Mouse (Mus musculus): Measurements from ENCODE around the gene Olfr474. TPM values are rescaled to one million over a fixed set of nuclear protein-coding genes. Genes with fewer than 3 reads are reported as not detected.
"Not testable (repeated sequence)": the region's sequence is repeated elsewhere in the genome, so short reads cannot be mapped to it uniquely, and the experiment has no call there.

The Olfr474 gene
- polyA plus RNA-seq (2012; rRNA removed): not detected in 2 replicates

DNA sequence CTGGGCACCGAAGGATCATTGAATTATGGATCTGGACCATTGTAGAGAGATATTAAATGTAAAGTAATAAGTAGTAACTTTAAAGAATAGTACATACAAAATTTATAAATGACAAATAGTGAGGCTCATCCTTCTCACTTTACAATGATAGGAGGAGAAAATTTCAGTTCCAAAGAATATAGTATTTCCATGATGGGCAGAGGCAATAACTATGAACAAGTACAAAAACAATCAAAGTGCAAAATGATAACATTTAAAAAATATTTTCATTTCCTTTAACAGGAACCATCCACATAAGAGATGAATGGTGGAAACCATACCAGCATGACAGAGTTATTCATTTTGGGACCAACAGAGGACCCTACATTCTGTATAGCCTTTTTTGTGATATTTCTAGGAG lies at the start of gene Olfr474:
Gene Olfr474 (plus strand): TSS at position 301 of the 400 bp plus-strand sequence.
- TF ChIP-seq POLR2A (IDR thresholded peaks at IDR 0.05; ENCODE audit: control insufficient read depth, low read depth, low read length) (no peak), CTCF (IDR thresholded peaks at IDR 0.05; ENCODE audit: control insufficient read depth, insufficient read depth, insufficient replicate concordance, low read depth, low read length) (no peak)
- Histone ChIP-seq H3K27ac (ENCODE audit: control insufficient read depth, insufficient read depth, low read depth, low read length) (no peak within 1 kb of the TSS), H3K36me3 (ENCODE audit: control insufficient read depth, insufficient read depth, low read length) (no peaks in the 10 kb centered on the region), H3K4me1 (ENCODE audit: control insufficient read depth, insufficient read depth, low read length) (no peaks in the 10 kb centered on the region), H3K4me3 (ENCODE audit: control insufficient read depth, low read depth, low read length) (no peak within 1 kb of the TSS), H3K27me3 (ENCODE audit: control insufficient read depth, insufficient read depth, low read length) (no peaks in the 10 kb centered on the region)

DNA sequence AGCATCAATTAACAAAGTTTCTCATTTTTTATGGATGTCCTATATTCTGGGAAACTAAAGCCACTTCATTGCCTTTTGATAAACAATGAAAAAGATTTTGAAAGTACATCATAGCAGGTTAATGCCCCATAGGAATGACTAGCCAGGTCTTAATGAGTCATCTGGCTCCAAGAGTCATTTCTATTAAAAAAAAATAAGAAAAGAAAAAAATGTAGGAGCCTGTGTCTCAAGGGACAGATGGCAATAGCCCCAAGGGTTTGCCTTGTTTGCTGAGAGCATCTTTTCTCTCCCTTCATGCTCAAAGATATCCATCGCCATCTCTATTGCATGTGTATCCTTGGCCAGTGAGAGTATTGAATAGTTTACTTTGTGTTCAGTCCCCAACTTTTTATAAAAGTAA lies 24.3 kb upstream of the Olfr474 start, which contains the start of gene Olfr473:
Gene Olfr473 (plus strand): TSS at position 301 of the 400 bp plus-strand sequence.
- Histone ChIP-seq H3K4me3 (ENCODE audit: control insufficient read depth, low read depth, low read length) (no peak within 1 kb of the TSS), H3K27me3 (ENCODE audit: control insufficient read depth, insufficient read depth, low read length) (no peaks in the 10 kb centered on the region), H3K4me1 (ENCODE audit: control insufficient read depth, insufficient read depth, low read length) (no peaks in the 10 kb centered on the region), H3K27ac (ENCODE audit: control insufficient read depth, insufficient read depth, low read depth, low read length) (no peak within 1 kb of the TSS), H3K36me3 (ENCODE audit: control insufficient read depth, insufficient read depth, low read length) (no peaks in the 10 kb centered on the region)
- TF ChIP-seq POLR2A (IDR thresholded peaks at IDR 0.05; ENCODE audit: control insufficient read depth, low read depth, low read length): no peak
- no peak for TF ChIP-seq CTCF (IDR thresholded peaks at IDR 0.05; ENCODE audit: control insufficient read depth, insufficient read depth, insufficient replicate concordance, low read depth, low read length)

DNA sequence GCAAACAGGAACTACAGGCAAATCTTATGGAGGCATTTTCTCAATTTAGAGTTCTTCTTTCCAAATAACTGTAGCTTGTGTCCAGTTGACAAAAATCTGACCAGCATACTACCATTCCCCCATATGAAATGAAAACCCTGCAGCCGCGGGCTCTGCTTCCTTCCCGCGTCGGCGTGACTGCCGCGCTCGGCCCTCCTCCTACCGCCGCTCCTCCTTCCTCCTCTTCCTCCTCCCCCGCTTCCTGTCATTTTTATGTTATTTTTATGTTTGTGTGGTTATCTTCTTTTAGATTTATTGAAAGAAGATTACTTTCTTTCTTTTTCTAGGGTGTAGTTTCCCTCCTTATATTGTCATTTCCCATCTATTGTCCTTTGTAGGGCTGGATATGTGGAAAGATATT lies 1.9 kb upstream of the Olfr474 start:
- not testable (repeated sequence) for H3K4me3 ChIP-seq (ENCODE audit: control insufficient read depth, low read depth, low read length); H3K27ac ChIP-seq (ENCODE audit: control insufficient read depth, insufficient read depth, low read depth, low read length); H3K36me3 ChIP-seq (ENCODE audit: control insufficient read depth, insufficient read depth, low read length); H3K27me3 ChIP-seq (ENCODE audit: control insufficient read depth, insufficient read depth, low read length); H3K4me1 ChIP-seq (ENCODE audit: control insufficient read depth, insufficient read depth, low read length)

DNA sequence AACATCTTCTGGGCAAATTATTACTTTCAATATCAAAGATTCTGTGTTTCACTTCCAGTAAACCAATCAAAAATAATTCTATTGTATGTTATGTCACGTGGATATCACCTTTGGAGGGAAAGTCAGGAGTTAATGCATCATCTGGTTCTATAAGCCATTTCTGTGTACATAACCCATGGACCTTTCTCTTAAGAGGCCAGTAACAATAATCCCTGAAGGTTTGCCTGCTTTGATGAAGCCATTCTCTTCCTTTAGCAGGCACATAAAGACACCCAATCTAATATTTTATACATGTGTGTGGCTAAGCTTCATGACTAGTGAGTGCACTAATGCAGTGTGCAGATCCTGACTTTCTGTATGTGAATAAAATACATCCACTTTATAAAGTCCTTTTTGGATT lies 10.1 kb downstream of the Olfr474 start, which contains the start of gene Olfr476:
Gene Olfr476 (plus strand): TSS at position 301 of the 400 bp plus-strand sequence.
- Histone ChIP-seq H3K4me1 (ENCODE audit: control insufficient read depth, insufficient read depth, low read length) (no peaks in the 10 kb centered on the region), H3K27ac (ENCODE audit: control insufficient read depth, insufficient read depth, low read depth, low read length) (no peak within 1 kb of the TSS), H3K27me3 (ENCODE audit: control insufficient read depth, insufficient read depth, low read length) (no peaks in the 10 kb centered on the region), H3K4me3 (ENCODE audit: control insufficient read depth, low read depth, low read length) (no peak within 1 kb of the TSS), H3K36me3 (ENCODE audit: control insufficient read depth, insufficient read depth, low read length) (no peaks in the 10 kb centered on the region)
- TF ChIP-seq POLR2A (IDR thresholded peaks at IDR 0.05; ENCODE audit: control insufficient read depth, low read depth, low read length) (no peak), CTCF (IDR thresholded peaks at IDR 0.05; ENCODE audit: control insufficient read depth, insufficient read depth, insufficient replicate concordance, low read depth, low read length) (no peak)

DNA sequence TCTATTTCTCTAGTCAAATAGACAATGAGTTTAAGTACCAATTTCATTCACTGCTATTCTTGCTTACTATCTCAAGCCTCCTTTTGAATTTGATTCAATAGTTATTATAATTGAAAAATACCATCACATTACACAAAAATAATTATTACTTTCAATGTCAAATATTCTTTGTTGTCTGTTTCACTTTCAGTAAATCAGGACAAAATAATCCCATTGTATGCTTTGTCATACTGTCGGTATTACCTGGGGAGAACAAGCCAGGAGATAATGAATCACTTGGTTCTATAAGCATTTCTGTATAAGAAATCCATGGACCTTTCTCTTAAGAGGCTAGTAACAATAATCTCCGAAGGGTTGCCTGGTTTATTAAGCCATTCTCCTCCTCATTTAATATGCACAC lies 31.9 kb downstream of the Olfr474 start, which contains the start of gene Olfr477:
Gene Olfr477 (plus strand): TSS at position 301 of the 400 bp plus-strand sequence.
- Histone ChIP-seq H3K36me3 (ENCODE audit: control insufficient read depth, insufficient read depth, low read length) (no peaks in the 10 kb centered on the region), H3K27ac (ENCODE audit: control insufficient read depth, insufficient read depth, low read depth, low read length) (no peak within 1 kb of the TSS), H3K4me1 (ENCODE audit: control insufficient read depth, insufficient read depth, low read length) (no peaks in the 10 kb centered on the region), H3K27me3 (ENCODE audit: control insufficient read depth, insufficient read depth, low read length) (no peaks in the 10 kb centered on the region), H3K4me3 (ENCODE audit: control insufficient read depth, low read depth, low read length) (no peak within 1 kb of the TSS)
- TF ChIP-seq CTCF (IDR thresholded peaks at IDR 0.05; ENCODE audit: control insufficient read depth, insufficient read depth, insufficient replicate concordance, low read depth, low read length) (no peak), POLR2A (IDR thresholded peaks at IDR 0.05; ENCODE audit: control insufficient read depth, low read depth, low read length) (no peak)

Other genes starting within 250 kb of the Olfr474 start
- 13.2 and 14.8 TPM in 2 replicates for gene Cyb5r2, start 196.6 kb upstream of the Olfr474 start, polyA plus RNA-seq (2012; rRNA removed)
- gene Ovch2, start 153.4 kb upstream of the Olfr474 start, polyA plus RNA-seq (2012; rRNA removed): not detected in 2 replicates
- gene Olfr467, start 142.4 kb upstream of the Olfr474 start, polyA plus RNA-seq (2012; rRNA removed): not detected in 2 replicates
- not detected in 2 replicates for gene Olfr469, start 129.1 kb upstream of the Olfr474 start, polyA plus RNA-seq (2012; rRNA removed)
- gene Olfr470, start 107.2 kb upstream of the Olfr474 start, polyA plus RNA-seq (2012; rRNA removed): not detected in 2 replicates
- gene Olfr472, start 56.7 kb upstream of the Olfr474 start, polyA plus RNA-seq (2012; rRNA removed): 0.01 TPM in 1 of 2 replicates, not detected in the other
- gene Olfr473, start 24.2 kb upstream of the Olfr474 start, polyA plus RNA-seq (2012; rRNA removed): not detected in 2 replicates
- gene Olfr476, start 10.2 kb downstream of the Olfr474 start, polyA plus RNA-seq (2012; rRNA removed): not detected in 2 replicates
- not detected in 2 replicates for gene Olfr477, start 32.0 kb downstream of the Olfr474 start, polyA plus RNA-seq (2012; rRNA removed)
- gene Olfr478, start 79.3 kb downstream of the Olfr474 start, polyA plus RNA-seq (2012; rRNA removed): not detected in 2 replicates
- not detected in 2 replicates for gene Olfr479, start 96.0 kb downstream of the Olfr474 start, polyA plus RNA-seq (2012; rRNA removed)
- gene Olfr480, start 112.7 kb downstream of the Olfr474 start, polyA plus RNA-seq (2012; rRNA removed): not detected in 2 replicates
- gene Olfr481, start 125.2 kb downstream of the Olfr474 start, polyA plus RNA-seq (2012; rRNA removed): not detected in 2 replicates
- gene Olfr482, start 142.9 kb downstream of the Olfr474 start, polyA plus RNA-seq (2012; rRNA removed): not detected in 2 replicates
- gene Olfr483, start 146.2 kb downstream of the Olfr474 start, polyA plus RNA-seq (2012; rRNA removed): not detected in 2 replicates
- gene Olfr484, start 172.8 kb downstream of the Olfr474 start, polyA plus RNA-seq (2012; rRNA removed): not detected in 2 replicates
- not detected in 2 replicates for gene Olfr485, start 205.2 kb downstream of the Olfr474 start, polyA plus RNA-seq (2012; rRNA removed)
- not detected in 2 replicates for gene Olfr486, start 218.1 kb downstream of the Olfr474 start, polyA plus RNA-seq (2012; rRNA removed)